Mouse (Mus musculus) ES-Bruce4 (cell line): ENCODE data around the gene Patz1. TPM values are rescaled to one million over a fixed set of nuclear protein-coding genes. Genes with fewer than 3 reads are reported as not detected.

Experiments used
- H3K27ac ChIP-seq: 2 replicates; pipeline ENCODE4 v1.5.1; 2012; ENCODE audit warnings: low read length, inconsistent platforms; ENCODE audit not compliant: insufficient read depth
- H3K27me3 ChIP-seq: 2 replicates; pipeline ENCODE4 v1.6.1; 2012; ENCODE audit warnings: mild to moderate bottlenecking, low read length, inconsistent platforms; ENCODE audit not compliant: control insufficient read depth, poor library complexity, insufficient read depth, severe bottlenecking
- H3K36me3 ChIP-seq: 2 replicates; pipeline ENCODE4 v1.6.1; 2012; ENCODE audit warnings: inconsistent platforms, mild to moderate bottlenecking, low read length, moderate library complexity; ENCODE audit not compliant: control insufficient read depth, poor library complexity, insufficient read depth, severe bottlenecking
- H3K4me1 ChIP-seq: one replicate; pipeline ENCODE4 v1.8.1; 2011; ENCODE audit warnings: low read length; ENCODE audit not compliant: control insufficient read depth, insufficient read depth
- H3K4me3 ChIP-seq: 2 replicates; pipeline ENCODE4 v1.5.1; 2011; ENCODE audit warnings: low read depth, mild to moderate bottlenecking, low read length
- H3K9ac ChIP-seq: 2 replicates; pipeline ENCODE4 v1.6.1; 2012; ENCODE audit warnings: low read depth, mild to moderate bottlenecking, inconsistent platforms; ENCODE audit not compliant: poor library complexity, severe bottlenecking
- H3K9me3 ChIP-seq: replicated peaks from 2 replicates; pipeline ENCODE4 v1.6.1; 2012; ENCODE audit warnings: mild to moderate bottlenecking, low read length, inconsistent platforms; ENCODE audit not compliant: control insufficient read depth, poor library complexity, insufficient read depth, severe bottlenecking
- CTCF ChIP-seq: IDR thresholded peaks from one replicate; pipeline ENCODE4 v1.8.1; 2011; ENCODE audit warnings: low read depth, low read length
- EP300 ChIP-seq: IDR thresholded peaks from 2 replicates; pipeline ENCODE4 v1.6.1; 2011; ENCODE audit warnings: low read depth, low read length; ENCODE audit not compliant: insufficient read depth
- POLR2A ChIP-seq: IDR thresholded peaks from one replicate; pipeline ENCODE4 v1.8.1; 2011; ENCODE audit warnings: low read length; ENCODE audit not compliant: insufficient read depth
- polyA plus RNA-seq: library from polyadenylated mRNA; stranded (reverse); fragments of >200 nt; gene quantifications from 2 replicates; pipeline ENCODE4 v1.2.4, GENCODE M21; 2011; ENCODE audit warnings: low read depth; ENCODE audit not compliant: missing spikeins, insufficient read depth, insufficient read length

Gene Patz1
- polyA plus RNA-seq, 1 experiment = 55.6 TPM

DNA sequence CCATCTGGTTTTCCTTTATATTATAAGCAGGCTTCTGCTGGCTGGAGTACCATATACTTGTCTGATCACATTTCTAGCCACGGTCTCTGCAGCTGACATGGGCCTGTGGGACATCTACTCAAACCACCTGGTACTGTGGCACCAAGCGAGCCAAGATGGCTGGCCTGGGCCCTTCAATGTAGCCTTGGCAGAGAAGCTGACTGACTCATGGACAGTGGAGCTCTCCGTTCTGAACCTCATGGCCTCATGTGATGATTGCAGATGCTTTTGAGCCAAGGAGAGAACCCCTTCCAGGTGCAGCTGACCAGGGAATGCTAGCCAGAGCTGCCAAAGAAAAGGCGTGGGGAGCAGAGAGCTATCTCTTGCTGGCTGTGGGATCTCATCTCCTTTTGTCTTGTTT, 17.1 kb downstream of the Patz1 start:
- Histone ChIP-seq H3K9ac (no peak overlapping the region), H3K36me3 (peaks cover 66% of the 10 kb centered on the region)

DNA sequence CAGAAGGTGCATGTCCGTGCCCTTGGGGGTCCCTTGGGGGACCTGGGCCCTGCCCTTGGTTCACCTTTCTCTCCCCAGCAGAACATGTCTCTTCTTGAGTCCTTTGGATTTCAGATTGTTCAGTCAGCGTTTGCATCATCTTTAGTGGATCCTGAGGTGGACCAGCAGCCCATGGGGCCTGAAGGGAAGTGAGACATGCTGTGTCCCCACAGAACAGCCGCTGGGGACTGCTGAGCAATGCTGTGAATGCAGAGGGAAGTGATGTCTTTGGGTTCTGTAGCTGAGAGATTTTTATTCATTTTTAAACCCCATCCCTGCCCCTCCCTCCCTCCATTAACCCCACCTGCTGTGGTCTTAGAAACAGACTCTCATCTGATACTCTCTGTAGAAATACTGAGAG, 19.2 kb downstream of the Patz1 start:
- H3K9me3 ChIP-seq = no peaks in the 10 kb centered on the region
- peaks cover 52% of the 10 kb centered on the region for H3K36me3 ChIP-seq
- TF ChIP-seq POLR2A (no peak), CTCF (no peak), EP300 (no peak)
- no peak overlapping the region for H3K27ac ChIP-seq
- H3K4me1 ChIP-seq = no peaks in the 10 kb centered on the region
- H3K27me3 ChIP-seq = no peaks in the 10 kb centered on the region
- no peak overlapping the region for H3K9ac ChIP-seq
- no peak overlapping the region for H3K4me3 ChIP-seq

More for the DNA sequence above, 17.1 kb downstream of the Patz1 start:
- H3K9me3 ChIP-seq = no peaks in the 10 kb centered on the region
- no peak overlapping the region for H3K27ac ChIP-seq
- no peaks in the 10 kb centered on the region for H3K4me1 ChIP-seq
- H3K27me3 ChIP-seq = no peaks in the 10 kb centered on the region
- TF ChIP-seq POLR2A (no peak), EP300 (no peak), CTCF (no peak)
- H3K4me3 ChIP-seq = no peak overlapping the region

GRCm38 (mm10) chr11:3309884-3310283, 21.2 kb downstream of the Patz1 start:
- H3K27ac ChIP-seq = no peak overlapping the region
- peaks cover 47% of the 10 kb centered on the region for H3K36me3 ChIP-seq
- TF ChIP-seq POLR2A (no peak), EP300 (no peak), CTCF (no peak)

DNA sequence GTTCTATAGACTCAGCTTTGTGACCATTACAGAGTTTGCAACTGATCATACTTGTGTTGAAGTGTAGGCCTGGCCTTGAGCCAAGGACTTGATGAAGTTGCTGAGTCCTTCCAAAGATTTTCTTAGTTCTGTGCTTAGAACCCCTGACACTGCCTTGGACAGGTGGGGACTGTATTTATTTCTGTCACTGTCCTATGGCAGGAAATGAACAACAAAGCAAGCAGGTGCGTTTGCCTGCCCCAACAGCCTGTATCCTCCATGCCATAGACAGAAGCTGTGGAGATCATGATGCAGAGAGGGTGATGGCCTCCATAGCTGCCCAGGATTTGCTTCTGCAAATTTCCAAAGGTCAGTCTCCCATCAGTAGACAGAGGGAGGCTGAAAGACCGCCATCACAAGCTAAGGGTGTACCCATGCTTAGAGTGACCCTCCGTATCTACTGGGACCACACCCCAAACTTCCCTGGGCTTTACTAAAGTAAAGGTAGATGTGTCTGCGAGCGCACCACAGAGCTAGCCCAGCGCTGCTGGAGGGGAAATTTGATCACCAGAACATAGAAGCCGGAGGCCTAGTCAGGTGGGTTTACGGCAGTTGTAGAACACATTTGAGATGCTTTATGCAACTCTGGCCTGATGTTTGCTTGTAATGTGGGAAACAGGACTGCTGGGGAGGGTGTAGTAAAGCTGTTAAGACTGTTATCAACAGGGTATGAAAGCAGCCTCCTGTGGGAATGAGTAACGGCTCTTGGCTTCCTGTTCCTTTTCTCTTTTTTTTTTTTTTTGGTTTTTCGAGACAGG, 22.3 kb downstream of the Patz1 start:
- Histone ChIP-seq H3K9ac (no peak overlapping the region), H3K27me3 (no peaks in the 10 kb centered on the region), H3K4me3 (no peak overlapping the region), H3K36me3 (peaks cover 37% of the 10 kb centered on the region), H3K27ac (no peak overlapping the region), H3K4me1 (no peaks in the 10 kb centered on the region), H3K9me3 (no peaks in the 10 kb centered on the region)
- no peak for TF ChIP-seq CTCF
- no peak for TF ChIP-seq EP300

More at GRCm38 (mm10) chr11:3309884-3310283, 21.2 kb downstream of the Patz1 start:
- H3K9me3 ChIP-seq = no peaks in the 10 kb centered on the region
- H3K4me1 ChIP-seq = no peaks in the 10 kb centered on the region
- H3K4me3 ChIP-seq = no peak overlapping the region
- H3K27me3 ChIP-seq = no peaks in the 10 kb centered on the region
- H3K9ac ChIP-seq = no peak overlapping the region

- Histone ChIP-seq H3K9ac (no peak overlapping the region), H3K27me3 (no peaks in the 10 kb centered on the region), H3K9me3 (no peaks in the 10 kb centered on the region), H3K4me3 (no peak overlapping the region), H3K36me3 (peaks cover 37% of the 10 kb centered on the region), H3K27ac (no peak overlapping the region), H3K4me1 (no peaks in the 10 kb centered on the region)
- TF ChIP-seq POLR2A (no peak), EP300 (no peak), CTCF (no peak)
Observed at GRCm38 (mm10) chr11:3311586-3312347, 23.1 kb downstream of the Patz1 start.

DNA sequence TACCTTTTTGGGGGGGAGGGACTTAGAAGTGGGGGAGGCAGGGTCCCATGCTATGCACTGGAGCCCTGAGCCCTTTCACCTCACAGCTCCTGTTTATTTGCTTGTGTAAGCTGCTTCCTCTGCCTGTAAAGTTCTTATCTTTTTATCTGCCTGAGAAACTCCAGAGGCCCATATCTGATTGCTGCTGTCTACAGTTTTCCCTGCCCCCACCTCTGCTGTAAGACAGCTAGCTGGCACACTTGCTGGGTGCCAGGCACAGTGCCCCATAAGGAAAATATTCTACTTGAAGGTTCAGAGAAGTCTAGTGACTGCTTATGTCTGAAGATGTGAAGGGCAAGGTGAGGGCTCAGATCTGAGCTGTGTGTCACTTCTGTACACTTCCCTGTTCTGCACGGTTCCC, 24.6 kb downstream of the Patz1 start:
- H3K27me3 ChIP-seq = no peaks in the 10 kb centered on the region
- no peaks in the 10 kb centered on the region for H3K9me3 ChIP-seq
- peaks cover 26% of the 10 kb centered on the region for H3K36me3 ChIP-seq
- H3K9ac ChIP-seq = no peak overlapping the region
- H3K4me1 ChIP-seq = no peaks in the 10 kb centered on the region
- no peak for TF ChIP-seq CTCF
- no peak for TF ChIP-seq EP300
- TF ChIP-seq POLR2A = no peak
- no peak overlapping the region for H3K27ac ChIP-seq
- H3K4me3 ChIP-seq = no peak overlapping the region
